Mouse (Mus musculus) heart, embryonic 10.5 days (tissue): ENCODE results near the gene Pgam1. TPM values are rescaled to one million over a fixed set of nuclear protein-coding genes. Genes with fewer than 3 reads are reported as not detected.
"Not testable (repeated sequence)": the region's sequence is repeated elsewhere in the genome, so short reads cannot be mapped to it uniquely, and the experiment has no call there.

Experiments
- DNase-seq: peaks from one replicate; pipeline ENCODE4 v3.0.0-alpha.2; 2017; ENCODE audit warnings: low spot score
- H3K27ac ChIP-seq: fragments of 300-500 bp; sonication (generic); 2 replicates; pipeline ENCODE4 v1.5.1; 2016; ENCODE audit warnings: mild to moderate bottlenecking
- H3K27me3 ChIP-seq: fragments of 300-500 bp; sonication (generic); 2 replicates; pipeline ENCODE4 v1.6.1; 2016; ENCODE audit warnings: mild to moderate bottlenecking; ENCODE audit not compliant: poor library complexity, insufficient read depth, severe bottlenecking
- H3K36me3 ChIP-seq: fragments of 300-500 bp; sonication (generic); 2 replicates; pipeline ENCODE4 v1.6.1; 2016; ENCODE audit warnings: mild to moderate bottlenecking, moderate library complexity
- H3K4me1 ChIP-seq: fragments of 300-500 bp; sonication (generic); 2 replicates; pipeline ENCODE4 v1.6.1; 2016; ENCODE audit warnings: mild to moderate bottlenecking
- H3K4me3 ChIP-seq: fragments of 300-500 bp; sonication (generic); 2 replicates; pipeline ENCODE4 v1.5.1; 2016; ENCODE audit warnings: mild to moderate bottlenecking, moderate library complexity
- H3K9me3 ChIP-seq: fragments of 300-500 bp; sonication (generic); 2 replicates; pipeline ENCODE4 v1.6.1; 2016; ENCODE audit warnings: mild to moderate bottlenecking, moderate library complexity
- WGBS: fragments of 180-500 bp; shearing (Covaris S2); methylation state at CpG from one replicate; pipeline ENCODE4 v1.1.7; 2016; 5-methylcytosine and 5-hydroxymethylcytosine counted together
- polyA plus RNA-seq: library from polyadenylated mRNA; unstranded; fragments of >200 nt; fragmentation: Nextera tagmentation; extraction: Ambion mirVana; gene quantifications from 2 replicates; pipeline ENCODE4 v1.2.1, GENCODE M21; 2016

Gene Pgam1
- 1,222 and 1,272 TPM in 2 replicates for polyA plus RNA-seq

- Histone ChIP-seq H3K4me3 (peak within 1 kb of the TSS; percentile 93), H3K36me3 (peaks cover 28% of the 10 kb centered on the region), H3K9me3 (no peaks in the 10 kb centered on the region), H3K27me3 (no peaks in the 10 kb centered on the region), H3K27ac (peak within 1 kb of the TSS; percentile 94), H3K4me1 (peaks cover 26% of the 10 kb centered on the region)
- DNase-seq = peak; percentile 99
- 4% methylated on average over 52 of the region's 54 CpGs for WGBS
These were observed at the start of gene Pgam1 for GRCm38 (mm10) chr19:41911178-41912073. TSS of gene Pgam1 (plus strand) at chr19:41911923.

GRCm38 (mm10) chr19:41866707-41867106, 45.0 kb upstream of the Pgam1 start:
- DNase-seq = no peak
- Histone ChIP-seq H3K27me3 (no peaks in the 10 kb centered on the region), H3K4me3 (no peak overlapping the region), H3K4me1 (no peaks in the 10 kb centered on the region), H3K9me3 (no peaks in the 10 kb centered on the region), H3K36me3 (peaks cover 97% of the 10 kb centered on the region), H3K27ac (no peak overlapping the region)
- WGBS = 90% methylated on average over 8 of the region's 8 CpGs

- Histone ChIP-seq H3K9me3 (no peaks in the 10 kb centered on the region), H3K4me1 (no peaks in the 10 kb centered on the region), H3K27ac (no peak overlapping the region), H3K27me3 (no peaks in the 10 kb centered on the region), H3K4me3 (no peak overlapping the region), H3K36me3 (peaks cover 95% of the 10 kb centered on the region)
- DNase-seq = no peak
- 96% methylated on average over 5 of the region's 5 CpGs for WGBS
These were observed 42.4 kb upstream of the Pgam1 start for GRCm38 (mm10) chr19:41869296-41869695.

- H3K9me3 ChIP-seq, H3K4me1 ChIP-seq, DNase-seq, H3K27ac ChIP-seq, H3K27me3 ChIP-seq, H3K4me3 ChIP-seq: not testable (repeated sequence)
- 93% methylated on average over 5 of the region's 5 CpGs for WGBS
- peaks cover 95% of the 10 kb centered on the region for H3K36me3 ChIP-seq
These were observed 41.8 kb upstream of the Pgam1 start for GRCm38 (mm10) chr19:41869946-41870345.

GRCm38 (mm10) chr19:41872285-41872684, 39.4 kb upstream of the Pgam1 start:
- Histone ChIP-seq H3K27ac (no peak overlapping the region), H3K4me3 (no peak overlapping the region), H3K9me3 (no peaks in the 10 kb centered on the region), H3K27me3 (no peaks in the 10 kb centered on the region), H3K4me1 (no peaks in the 10 kb centered on the region), H3K36me3 (peaks cover 94% of the 10 kb centered on the region)
- WGBS = 90% methylated on average over 2 of the region's 2 CpGs
- DNase-seq = no peak

GRCm38 (mm10) chr19:41874356-41874755, 37.4 kb upstream of the Pgam1 start:
- DNase-seq = no peak
- no peak overlapping the region for H3K27ac ChIP-seq
- WGBS = 90% methylated on average over 14 of the region's 14 CpGs
- no peaks in the 10 kb centered on the region for H3K4me1 ChIP-seq
- H3K4me3 ChIP-seq = no peak overlapping the region
- H3K36me3 ChIP-seq = peaks cover 91% of the 10 kb centered on the region
- H3K27me3 ChIP-seq = no peaks in the 10 kb centered on the region
- H3K9me3 ChIP-seq = no peaks in the 10 kb centered on the region

- DNase-seq = no peak
- H3K4me3 ChIP-seq = no peak overlapping the region
- H3K27me3 ChIP-seq = no peaks in the 10 kb centered on the region
- no peaks in the 10 kb centered on the region for H3K9me3 ChIP-seq
- H3K36me3 ChIP-seq = peaks cover 89% of the 10 kb centered on the region
- no peaks in the 10 kb centered on the region for H3K4me1 ChIP-seq
- WGBS = 97% methylated on average over 4 of the region's 4 CpGs
- H3K27ac ChIP-seq = no peak overlapping the region
These were observed 29.9 kb upstream of the Pgam1 start for GRCm38 (mm10) chr19:41881842-41882241.

- no peaks in the 10 kb centered on the region for H3K9me3 ChIP-seq
- no peaks in the 10 kb centered on the region for H3K4me1 ChIP-seq
- H3K27me3 ChIP-seq = no peaks in the 10 kb centered on the region
- no peak overlapping the region for H3K27ac ChIP-seq
- H3K36me3 ChIP-seq = peaks cover 90% of the 10 kb centered on the region
- 84% methylated on average over 9 of the region's 9 CpGs for WGBS
- no peak for DNase-seq
- H3K4me3 ChIP-seq = no peak overlapping the region
These were observed 27.8 kb upstream of the Pgam1 start for GRCm38 (mm10) chr19:41883882-41884281.

- Histone ChIP-seq H3K4me1 (no peaks in the 10 kb centered on the region), H3K27me3 (no peaks in the 10 kb centered on the region), H3K36me3 (peaks cover 85% of the 10 kb centered on the region), H3K4me3 (no peak overlapping the region), H3K9me3 (no peaks in the 10 kb centered on the region), H3K27ac (no peak overlapping the region)
- no peak for DNase-seq
These were observed 23.5 kb upstream of the Pgam1 start for GRCm38 (mm10) chr19:41888191-41888590.

- H3K27me3 ChIP-seq = no peaks in the 10 kb centered on the region
- DNase-seq = no peak
- peak overlapping the region; percentile 87 for H3K4me3 ChIP-seq
- H3K4me1 ChIP-seq = peaks cover 11% of the 10 kb centered on the region
- peaks cover 21% of the 10 kb centered on the region for H3K36me3 ChIP-seq
- WGBS = 45% methylated on average over 7 of the region's 7 CpGs
- no peak overlapping the region for H3K27ac ChIP-seq
- H3K9me3 ChIP-seq = no peaks in the 10 kb centered on the region
These were observed 16.8 kb upstream of the Pgam1 start for GRCm38 (mm10) chr19:41894959-41895358.

- Histone ChIP-seq H3K4me1 (peaks cover 11% of the 10 kb centered on the region), H3K27me3 (no peaks in the 10 kb centered on the region), H3K9me3 (no peaks in the 10 kb centered on the region), H3K27ac (peak within 1 kb of the TSS; percentile 77), H3K4me3 (peak within 1 kb of the TSS; percentile 87), H3K36me3 (peaks cover 14% of the 10 kb centered on the region)
- DNase-seq = peak; percentile 93
- under 1% methylated on average over 46 of the region's 46 CpGs for WGBS
These were observed 16.0 kb upstream of the Pgam1 start, which contains the start of gene Rrp12 for GRCm38 (mm10) chr19:41895460-41896318. TSS of gene Rrp12 (minus strand) at chr19:41896173.

GRCm38 (mm10) chr19:41896319-41896711, 15.4 kb upstream of the Pgam1 start:
- Histone ChIP-seq H3K4me3 (peak overlapping the region; percentile 87), H3K27ac (peak overlapping the region; percentile 77), H3K36me3 (peaks cover 7% of the 10 kb centered on the region), H3K27me3 (no peaks in the 10 kb centered on the region), H3K9me3 (no peaks in the 10 kb centered on the region), H3K4me1 (peaks cover 11% of the 10 kb centered on the region)
- 20% methylated on average over 18 of the region's 18 CpGs for WGBS
- DNase-seq = no peak

- 44% methylated on average over 4 of the region's 4 CpGs for WGBS
- no peaks in the 10 kb centered on the region for H3K9me3 ChIP-seq
- no peak for DNase-seq
- no peak overlapping the region for H3K4me3 ChIP-seq
- no peaks in the 10 kb centered on the region for H3K36me3 ChIP-seq
- H3K27ac ChIP-seq = no peak overlapping the region
- no peaks in the 10 kb centered on the region for H3K27me3 ChIP-seq
- peaks cover 23% of the 10 kb centered on the region for H3K4me1 ChIP-seq
These were observed 12.9 kb upstream of the Pgam1 start for GRCm38 (mm10) chr19:41898860-41899259.
